Mouse (Mus musculus): ENCODE measurements at regions not wholly inside any gene's neighbourhood (a gene's known extent, or its start where the extent isn't known, plus 50 kb on each side); places are given as distances from the start of the nearest gene placed in this dataset.

- no peaks in the 10 kb centered on the region; the same call in 1 of the 2 replicates for H3K79me2 ChIP-seq (ENCODE audit: control insufficient read depth, insufficient read depth, low read length, poor library complexity)
- H3K9me3 ChIP-seq (replicated peaks; ENCODE audit: insufficient read depth, low read length), result no peaks in the 10 kb centered on the region
- peaks cover 0 to 50% of the 10 kb centered on the region in 2 experiments; a peak in 2 of 4 replicates for H3K36me3 ChIP-seq (ENCODE audit: control insufficient read depth in 1 of 2, insufficient read depth in 2 of 2, low read length in 2 of 2)
- TF ChIP-seq TAL1 (IDR thresholded peaks at IDR 0.05; ENCODE audit: low read length) (no peak), RAD21 (IDR thresholded peaks at IDR 0.05; ENCODE audit: low read depth, low read length) (no peak), USF1 (IDR thresholded peaks at IDR 0.05; ENCODE audit: low read depth, low read length) (no peak), MAZ (IDR thresholded peaks at IDR 0.05; ENCODE audit: low read depth, low read length) (no peak), ETS1 (IDR thresholded peaks at IDR 0.05; ENCODE audit: low read depth, low read length) (no peak), MYB (IDR thresholded peaks at IDR 0.05; ENCODE audit: low read depth, low read length) (no peak), MEF2A (IDR thresholded peaks at IDR 0.05; ENCODE audit: extremely low read depth, insufficient replicate concordance, low read depth, low read length, poor library complexity, severe bottlenecking) (no peak), USF2 (IDR thresholded peaks at IDR 0.05; ENCODE audit: borderline replicate concordance in 1 of 2, insufficient read depth in 1 of 2, low read depth in 1 of 2, low read length in 2 of 2) (no peak)
- no peak overlapping the region for H3K9ac ChIP-seq (ENCODE audit: control insufficient read depth, low read depth, low read length, poor library complexity, severe bottlenecking)
- H3K4me3 ChIP-seq (ENCODE audit: control insufficient read depth in 1 of 2, insufficient read depth in 1 of 2, low read depth in 2 of 2, low read length in 2 of 2), result no peak overlapping the region
- H3K27ac ChIP-seq (ENCODE audit: control insufficient read depth, low read depth, low read length), result no peak overlapping the region
- no peak for DNase-seq (ENCODE audit: low read depth, low spot score)
- peaks cover 30 to 35% of the 10 kb centered on the region in 2 experiments for H3K4me1 ChIP-seq (ENCODE audit: control insufficient read depth in 1 of 2, insufficient read depth in 2 of 2, low read length in 2 of 2)
- H3K27me3 ChIP-seq (ENCODE audit: control insufficient read depth in 1 of 2, insufficient read depth in 2 of 2, low read length in 2 of 2), result no peaks in the 10 kb centered on the region
Measured at GRCm38 (mm10) chr13:85504001-85504400, 215.1 kb upstream of the Rasa1 start.

GRCm38 (mm10) chr13:85498696-85499095 lies 209.8 kb upstream of the Rasa1 start:
- Histone ChIP-seq H3K27ac (ENCODE audit: control insufficient read depth, low read depth, low read length) (peak overlapping the region; percentile 94; the same call in 1 of the 2 replicates), H3K9me3 (replicated peaks; ENCODE audit: insufficient read depth, low read length) (no peaks in the 10 kb centered on the region), H3K36me3 (ENCODE audit: control insufficient read depth in 1 of 2, insufficient read depth in 2 of 2, low read length in 2 of 2) (peaks cover 0 to 24% of the 10 kb centered on the region in 2 experiments; a peak in 2 of 4 replicates), H3K79me2 (ENCODE audit: control insufficient read depth, insufficient read depth, low read length, poor library complexity) (no peaks in the 10 kb centered on the region), H3K4me1 (ENCODE audit: control insufficient read depth in 1 of 2, insufficient read depth in 2 of 2, low read length in 2 of 2) (peaks cover 16% of the 10 kb centered on the region in 2 experiments), H3K27me3 (ENCODE audit: control insufficient read depth in 1 of 2, insufficient read depth in 2 of 2, low read length in 2 of 2) (no peaks in the 10 kb centered on the region), H3K4me3 (ENCODE audit: control insufficient read depth in 1 of 2, insufficient read depth in 1 of 2, low read depth in 2 of 2, low read length in 2 of 2) (peak overlapping the region in 1 of 2 experiments; percentile 39; a peak in 2 of 4 replicates), H3K9ac (ENCODE audit: control insufficient read depth, low read depth, low read length, poor library complexity, severe bottlenecking) (peak overlapping the region; percentile 42; the same call in 1 of the 2 replicates)
- peak; percentile 77 for DNase-seq (ENCODE audit: low read depth, low spot score)
- no peak for TF ChIP-seq CTCF (IDR thresholded peaks at IDR 0.05 in 2 of 3, conservative IDR thresholded peaks at IDR 0.05 in 1 of 3; ENCODE audit: control insufficient read depth in 1 of 3, insufficient read depth in 1 of 3, low read depth in 2 of 3, low read length in 3 of 3, poor library complexity in 1 of 3, severe bottlenecking in 1 of 3)
- peak; percentile 81 for TF ChIP-seq GATA1 (IDR thresholded peaks at IDR 0.05; ENCODE audit: low read depth, low read length)
- TF ChIP-seq TCF12 (IDR thresholded peaks at IDR 0.05; ENCODE audit: low read depth, low read length), result peak; percentile 46; the same call in 1 of the 2 replicates
- no peak for TF ChIP-seq POLR2A (IDR thresholded peaks at IDR 0.05; ENCODE audit: control insufficient read depth in 1 of 2, insufficient read depth in 1 of 2, low read depth in 1 of 2, low read length in 2 of 2, poor library complexity in 1 of 2)
- no peak for TF ChIP-seq TBP (IDR thresholded peaks at IDR 0.05; ENCODE audit: low read depth, low read length)
- TF ChIP-seq NELFE (IDR thresholded peaks at IDR 0.05; ENCODE audit: low read depth, low read length), result no peak
- no peak; the same call in 1 of the 2 replicates for TF ChIP-seq RCOR1 (IDR thresholded peaks at IDR 0.05; ENCODE audit: low read depth, low read length)
- TF ChIP-seq NRF1 (IDR thresholded peaks at IDR 0.05; ENCODE audit: insufficient read depth, low read depth, low read length, poor library complexity, severe bottlenecking), result no peak
- TF ChIP-seq CHD1 (IDR thresholded peaks at IDR 0.05; ENCODE audit: low read depth, low read length), result no peak; the same call in 1 of the 2 replicates
- TF ChIP-seq EP300 (IDR thresholded peaks at IDR 0.05; ENCODE audit: low read depth in 1 of 2, low read length in 2 of 2), result peak; percentile 74 to 81
- no peak for TF ChIP-seq POLR2AphosphoS5 (IDR thresholded peaks at IDR 0.05; ENCODE audit: borderline replicate concordance, low read depth, low read length)
- TF ChIP-seq ZMIZ1 (IDR thresholded peaks at IDR 0.05; ENCODE audit: low read depth, low read length), result no peak
- no peak for TF ChIP-seq POLR2AphosphoS2 (IDR thresholded peaks at IDR 0.05; ENCODE audit: low read length)
- TF ChIP-seq KAT2A (conservative IDR thresholded peaks at IDR 0.05; ENCODE audit: low read depth, low read length), result no peak
- no peak for TF ChIP-seq MEF2A (IDR thresholded peaks at IDR 0.05; ENCODE audit: extremely low read depth, insufficient replicate concordance, low read depth, low read length, poor library complexity, severe bottlenecking)
- no peak for TF ChIP-seq UBTF (IDR thresholded peaks at IDR 0.05; ENCODE audit: borderline replicate concordance, insufficient read depth, low read depth, low read length)
- no peak for TF ChIP-seq RAD21 (IDR thresholded peaks at IDR 0.05; ENCODE audit: low read depth, low read length)
- no peak for TF ChIP-seq HCFC1 (IDR thresholded peaks at IDR 0.05; ENCODE audit: low read depth, low read length)
- TF ChIP-seq USF1 (IDR thresholded peaks at IDR 0.05; ENCODE audit: low read depth, low read length), result no peak
- TF ChIP-seq JUND (IDR thresholded peaks at IDR 0.05; ENCODE audit: low read depth, low read length), result no peak
- TF ChIP-seq GABPA (IDR thresholded peaks at IDR 0.05; ENCODE audit: low read depth, low read length), result no peak
- TF ChIP-seq SMC3 (IDR thresholded peaks at IDR 0.05; ENCODE audit: low read depth, low read length), result no peak
- no peak for TF ChIP-seq MAFK (IDR thresholded peaks at IDR 0.05; ENCODE audit: borderline replicate concordance, low read depth, low read length)
- TF ChIP-seq ZNF384 (IDR thresholded peaks at IDR 0.05; ENCODE audit: low read depth, low read length), result no peak
- TF ChIP-seq MYB (IDR thresholded peaks at IDR 0.05; ENCODE audit: low read depth, low read length), result peak; percentile 27
- 0 out of 2 replicates have a peak, but pooled peaks have one; percentile 5 for TF ChIP-seq TAL1 (IDR thresholded peaks at IDR 0.05; ENCODE audit: low read length)
- no peak for TF ChIP-seq MYC (IDR thresholded peaks at IDR 0.05; ENCODE audit: low read depth, low read length)

Data from MEL (cell line).